Mouse (Mus musculus): ENCODE measurements around the gene Il16. TPM values are rescaled to one million over a fixed set of nuclear protein-coding genes. Genes with fewer than 3 reads are reported as not detected.

Il16 gene
- polyA plus RNA-seq, 1 experiment from 2014 or later = 1.6 TPM

- Histone ChIP-seq H3K27ac (replicated peaks; ENCODE audit: low read depth, low read length) (no peak overlapping the region), H3K36me3 (replicated peaks; ENCODE audit: control insufficient read depth, insufficient read depth, low read depth, low read length) (no peaks in the 10 kb centered on the region), H3K4me1 (ENCODE audit: control insufficient read depth, insufficient read depth, low read length) (no peaks in the 10 kb centered on the region), H3K4me2 (ENCODE audit: low read depth, low read length) (no peak overlapping the region), H3K27me3 (ENCODE audit: control insufficient read depth, insufficient read depth, low read length) (no peaks in the 10 kb centered on the region), H3K4me3 (ENCODE audit: low read depth, low read length) (no peak overlapping the region), H3K9me3 (replicated peaks; ENCODE audit: control insufficient read depth, low read length) (no peaks in the 10 kb centered on the region), H3K9ac (replicated peaks; ENCODE audit: low read length) (no peak overlapping the region)
- DNase-seq (ENCODE audit: low spot score) (no peak), ATAC-seq (replicated peaks; ENCODE audit: insufficient number of reproducible peaks, low FRiP score, low TSS enrichment, low read depth) (no peak)
- 86% methylated on average over 1 of the region's 1 CpGs for WGBS
Observed at GRCm38 (mm10) chr7:83624065-83624464, 121.5 kb downstream of the Il16 start.

GRCm38 (mm10) chr7:83622582-83622981 is 122.9 kb downstream of the Il16 start:
- Histone ChIP-seq H3K4me1 (ENCODE audit: control insufficient read depth, insufficient read depth, low read length) (no peaks in the 10 kb centered on the region), H3K36me3 (replicated peaks; ENCODE audit: control insufficient read depth, insufficient read depth, low read depth, low read length) (no peaks in the 10 kb centered on the region), H3K27ac (replicated peaks; ENCODE audit: low read depth, low read length) (no peak overlapping the region), H3K4me2 (ENCODE audit: low read depth, low read length) (no peak overlapping the region), H3K9me3 (replicated peaks; ENCODE audit: control insufficient read depth, low read length) (no peaks in the 10 kb centered on the region), H3K9ac (replicated peaks; ENCODE audit: low read length) (no peak overlapping the region), H3K4me3 (ENCODE audit: low read depth, low read length) (no peak overlapping the region), H3K27me3 (ENCODE audit: control insufficient read depth, insufficient read depth, low read length) (no peaks in the 10 kb centered on the region)
- no peak for ATAC-seq (replicated peaks; ENCODE audit: insufficient number of reproducible peaks, low FRiP score, low TSS enrichment, low read depth)
- DNase-seq (ENCODE audit: low spot score) = no peak
- WGBS = 91% methylated on average over 6 of the region's 6 CpGs

GRCm38 (mm10) chr7:83618709-83619108 is 126.8 kb downstream of the Il16 start:
- Histone ChIP-seq H3K9me3 (replicated peaks; ENCODE audit: control insufficient read depth, low read length) (no peaks in the 10 kb centered on the region), H3K9ac (replicated peaks; ENCODE audit: low read length) (no peak overlapping the region), H3K4me3 (ENCODE audit: low read depth, low read length) (no peak overlapping the region), H3K4me2 (ENCODE audit: low read depth, low read length) (no peak overlapping the region), H3K4me1 (ENCODE audit: control insufficient read depth, insufficient read depth, low read length) (no peaks in the 10 kb centered on the region), H3K27ac (replicated peaks; ENCODE audit: low read depth, low read length) (no peak overlapping the region), H3K27me3 (ENCODE audit: control insufficient read depth, insufficient read depth, low read length) (no peaks in the 10 kb centered on the region), H3K36me3 (replicated peaks; ENCODE audit: control insufficient read depth, insufficient read depth, low read depth, low read length) (no peaks in the 10 kb centered on the region)
- DNase-seq (ENCODE audit: low spot score) (no peak), ATAC-seq (replicated peaks; ENCODE audit: insufficient number of reproducible peaks, low FRiP score, low TSS enrichment, low read depth) (no peak)
- WGBS = 93% methylated on average over 1 of the region's 1 CpGs

- no peaks in the 10 kb centered on the region for H3K36me3 ChIP-seq (replicated peaks; ENCODE audit: control insufficient read depth, insufficient read depth, low read depth, low read length)
- H3K4me2 ChIP-seq (ENCODE audit: low read depth, low read length) = no peak overlapping the region
- 87% methylated on average over 3 of the region's 3 CpGs for WGBS
- no peak for ATAC-seq (replicated peaks; ENCODE audit: insufficient number of reproducible peaks, low FRiP score, low TSS enrichment, low read depth)
- no peak overlapping the region for H3K27ac ChIP-seq (replicated peaks; ENCODE audit: low read depth, low read length)
- DNase-seq (ENCODE audit: low spot score) = no peak
- no peaks in the 10 kb centered on the region for H3K27me3 ChIP-seq (ENCODE audit: control insufficient read depth, insufficient read depth, low read length)
- H3K9me3 ChIP-seq (replicated peaks; ENCODE audit: control insufficient read depth, low read length) = no peaks in the 10 kb centered on the region
- H3K4me1 ChIP-seq (ENCODE audit: control insufficient read depth, insufficient read depth, low read length) = no peaks in the 10 kb centered on the region
- H3K9ac ChIP-seq (replicated peaks; ENCODE audit: low read length) = no peak overlapping the region
- no peak overlapping the region for H3K4me3 ChIP-seq (ENCODE audit: low read depth, low read length)
Observed at GRCm38 (mm10) chr7:83616268-83616667, 129.3 kb downstream of the Il16 start.

- Histone ChIP-seq H3K27ac (replicated peaks; ENCODE audit: low read depth, low read length) (no peak overlapping the region), H3K4me1 (ENCODE audit: control insufficient read depth, insufficient read depth, low read length) (no peaks in the 10 kb centered on the region), H3K4me2 (ENCODE audit: low read depth, low read length) (no peak overlapping the region), H3K4me3 (ENCODE audit: low read depth, low read length) (no peak overlapping the region), H3K27me3 (ENCODE audit: control insufficient read depth, insufficient read depth, low read length) (no peaks in the 10 kb centered on the region), H3K9me3 (replicated peaks; ENCODE audit: control insufficient read depth, low read length) (no peaks in the 10 kb centered on the region), H3K9ac (replicated peaks; ENCODE audit: low read length) (no peak overlapping the region), H3K36me3 (replicated peaks; ENCODE audit: control insufficient read depth, insufficient read depth, low read depth, low read length) (no peaks in the 10 kb centered on the region)
- 94% methylated on average over 8 of the region's 8 CpGs for WGBS
- no peak for DNase-seq (ENCODE audit: low spot score)
- no peak for ATAC-seq (replicated peaks; ENCODE audit: insufficient number of reproducible peaks, low FRiP score, low TSS enrichment, low read depth)
Observed at GRCm38 (mm10) chr7:83615815-83616214, 129.7 kb downstream of the Il16 start.

GRCm38 (mm10) chr7:83615272-83615671 is 130.3 kb downstream of the Il16 start:
- H3K36me3 ChIP-seq (replicated peaks; ENCODE audit: control insufficient read depth, insufficient read depth, low read depth, low read length) = no peaks in the 10 kb centered on the region
- no peak overlapping the region for H3K27ac ChIP-seq (replicated peaks; ENCODE audit: low read depth, low read length)
- H3K4me2 ChIP-seq (ENCODE audit: low read depth, low read length) = no peak overlapping the region
- no peaks in the 10 kb centered on the region for H3K9me3 ChIP-seq (replicated peaks; ENCODE audit: control insufficient read depth, low read length)
- H3K4me1 ChIP-seq (ENCODE audit: control insufficient read depth, insufficient read depth, low read length) = no peaks in the 10 kb centered on the region
- WGBS = 94% methylated on average over 3 of the region's 3 CpGs
- no peak overlapping the region for H3K4me3 ChIP-seq (ENCODE audit: low read depth, low read length)
- ATAC-seq (replicated peaks; ENCODE audit: insufficient number of reproducible peaks, low FRiP score, low TSS enrichment, low read depth) (no peak), DNase-seq (ENCODE audit: low spot score) (no peak)
- H3K27me3 ChIP-seq (ENCODE audit: control insufficient read depth, insufficient read depth, low read length) = no peaks in the 10 kb centered on the region
- H3K9ac ChIP-seq (replicated peaks; ENCODE audit: low read length) = no peak overlapping the region

- Histone ChIP-seq H3K4me1 (ENCODE audit: control insufficient read depth, insufficient read depth, low read length) (no peaks in the 10 kb centered on the region), H3K9ac (replicated peaks; ENCODE audit: low read length) (no peak overlapping the region), H3K36me3 (replicated peaks; ENCODE audit: control insufficient read depth, insufficient read depth, low read depth, low read length) (no peaks in the 10 kb centered on the region), H3K4me3 (ENCODE audit: low read depth, low read length) (no peak overlapping the region), H3K4me2 (ENCODE audit: low read depth, low read length) (no peak overlapping the region), H3K27me3 (ENCODE audit: control insufficient read depth, insufficient read depth, low read length) (no peaks in the 10 kb centered on the region), H3K27ac (replicated peaks; ENCODE audit: low read depth, low read length) (no peak overlapping the region), H3K9me3 (replicated peaks; ENCODE audit: control insufficient read depth, low read length) (no peaks in the 10 kb centered on the region)
- ATAC-seq (replicated peaks; ENCODE audit: insufficient number of reproducible peaks, low FRiP score, low TSS enrichment, low read depth) = no peak
- no peak for DNase-seq (ENCODE audit: low spot score)
- 96% methylated on average over 1 of the region's 1 CpGs for WGBS
Observed at GRCm38 (mm10) chr7:83611886-83612285, 133.6 kb downstream of the Il16 start.

GRCm38 (mm10) chr7:83609891-83610290 is 135.6 kb downstream of the Il16 start:
- Histone ChIP-seq H3K9me3 (replicated peaks; ENCODE audit: control insufficient read depth, low read length) (no peaks in the 10 kb centered on the region), H3K4me3 (ENCODE audit: low read depth, low read length) (no peak overlapping the region), H3K4me1 (ENCODE audit: control insufficient read depth, insufficient read depth, low read length) (no peaks in the 10 kb centered on the region), H3K9ac (replicated peaks; ENCODE audit: low read length) (no peak overlapping the region), H3K27ac (replicated peaks; ENCODE audit: low read depth, low read length) (no peak overlapping the region), H3K36me3 (replicated peaks; ENCODE audit: control insufficient read depth, insufficient read depth, low read depth, low read length) (no peaks in the 10 kb centered on the region), H3K4me2 (ENCODE audit: low read depth, low read length) (no peak overlapping the region), H3K27me3 (ENCODE audit: control insufficient read depth, insufficient read depth, low read length) (no peaks in the 10 kb centered on the region)
- WGBS = 94% methylated on average over 4 of the region's 4 CpGs
- DNase-seq (ENCODE audit: low spot score) = no peak
- ATAC-seq (replicated peaks; ENCODE audit: insufficient number of reproducible peaks, low FRiP score, low TSS enrichment, low read depth) = no peak
